Mouse (Mus musculus) bone marrow macrophage, adult 2 months (primary cell): Measurements from ENCODE around the gene Slc39a8.

Experiments used
- CTCF ChIP-seq: IDR thresholded peaks from 2 replicates; pipeline ENCODE4 v1.5.1; 2012; ENCODE audit warnings: low read depth, mild to moderate bottlenecking, low read length, moderate library complexity
- POLR2A ChIP-seq: IDR thresholded peaks from 2 replicates; pipeline ENCODE4 v1.6.1; 2012; ENCODE audit warnings: mild to moderate bottlenecking, low read depth, low read length, borderline replicate concordance

- TF ChIP-seq CTCF, result peak; percentile 46; the same call in 1 of the 2 replicates
- no peak for TF ChIP-seq POLR2A
These were observed 28.7 kb downstream of the Slc39a8 start for GRCm38 (mm10) chr3:135853604-135854297.
